Mouse (Mus musculus) liver, postnatal 0 days (tissue): ENCODE measurements around the gene Itga5.

Experiments
- CTCF ChIP-seq: sonication (generic); IDR thresholded peaks from 2 replicates; pipeline ENCODE4 v1.5.1; 2016; ENCODE audit warnings: antibody characterized with exemption, low read depth
- EP300 ChIP-seq: IDR thresholded peaks from 2 replicates; pipeline ENCODE4 v1.6.1; 2016; ENCODE audit warnings: antibody characterized with exemption, low read depth, mild to moderate bottlenecking

- TF ChIP-seq EP300: no peak
- peak; percentile 36; the same call in 1 of the 2 replicates for TF ChIP-seq CTCF
Measured at GRCm38 (mm10) chr15:103339961-103340337, 26.6 kb downstream of the Itga5 start, which contains the start of gene Zfp385a.
